8 mouse cellular contexts compared by ENCODE assay signal in genomic region chr1:133046441-133046931, GRCm38 (mm10). TPM values are rescaled to one million over a fixed set of nuclear protein-coding genes. Genes with fewer than 3 reads are reported as not detected.
DNase-seq lines count a peak whose midpoint lies in the region; ATAC-seq and TF ChIP-seq lines count a peak whose summit lies in the region.

No protein-coding gene starts in this region.

- peak overlapping the region; percentile 93 for H3ac ChIP-seq in C2C12 (ENCODE audit: control insufficient read depth, insufficient read length, low read depth)

- no peaks in the 10 kb centered on the region for H3K36me3 ChIP-seq in C2C12 (ENCODE audit: control insufficient read depth, insufficient read depth)
- no peaks in the 10 kb centered on the region for H3K36me3 ChIP-seq in heart, embryonic 13.5 days
- no peaks in the 10 kb centered on the region for H3K36me3 ChIP-seq in limb, embryonic 10.5 days
- no peaks in the 10 kb centered on the region for H3K36me3 ChIP-seq in midbrain, embryonic 11.5 days (ENCODE audit: control insufficient read depth, insufficient read depth, low read length)
- no peaks in the 10 kb centered on the region for H3K36me3 ChIP-seq in testis, adult 2 months (ENCODE audit: control insufficient read depth, insufficient read depth, low read length)

- peak overlapping the region; percentile 86 for H3K9ac ChIP-seq in heart, embryonic 13.5 days
- H3K9ac ChIP-seq in midbrain, embryonic 11.5 days (ENCODE audit: low read length): peak overlapping the region; percentile 99

- H3K4me1 ChIP-seq in heart, embryonic 13.5 days: peaks cover 51% of the 10 kb centered on the region
- H3K4me1 ChIP-seq in limb, embryonic 10.5 days: peaks cover 48% of the 10 kb centered on the region
- H3K4me1 ChIP-seq in midbrain, embryonic 11.5 days (ENCODE audit: control insufficient read depth, insufficient read depth, low read length): peaks cover 43% of the 10 kb centered on the region
- H3K4me1 ChIP-seq in testis, adult 2 months (ENCODE audit: control insufficient read depth, insufficient read depth, low read length): peaks cover 6% of the 10 kb centered on the region

- peak overlapping the region; percentile 30 for H3K4me3 ChIP-seq in C2C12 (ENCODE audit: insufficient read depth, poor library complexity, severe bottlenecking)
- H3K4me3 ChIP-seq in heart, embryonic 13.5 days: peak overlapping the region; percentile 73
- H3K4me3 ChIP-seq in limb, embryonic 10.5 days: peak overlapping the region; percentile 88
- H3K4me3 ChIP-seq in midbrain, embryonic 11.5 days (ENCODE audit: low read depth, low read length): peak overlapping the region; percentile 95
- peak overlapping the region; percentile 89 for H3K4me3 ChIP-seq in testis, adult 2 months (ENCODE audit: control insufficient read depth, low read depth, low read length)

- peak; percentile 35; the same call in 1 of the 2 replicates for ATAC-seq in heart, embryonic 13.5 days (ENCODE audit: extremely low read depth, insufficient number of reproducible peaks, low FRiP score, low TSS enrichment)
- ATAC-seq in midbrain, embryonic 11.5 days (ENCODE audit: low FRiP score): peak; percentile 73

- H3K27me3 ChIP-seq in C2C12 (ENCODE audit: control insufficient read depth, insufficient read depth, insufficient read length): no peaks in the 10 kb centered on the region
- no peaks in the 10 kb centered on the region for H3K27me3 ChIP-seq in heart, embryonic 13.5 days (replicated peaks)
- H3K27me3 ChIP-seq in limb, embryonic 10.5 days (ENCODE audit: low read depth, poor library complexity, severe bottlenecking): peaks cover 20% of the 10 kb centered on the region
- 0 out of 2 replicates have a peak, but pooled peaks cover 2% of the 10 kb centered on the region for H3K27me3 ChIP-seq in midbrain, embryonic 11.5 days (ENCODE audit: control insufficient read depth, insufficient read depth, low read length)
- H3K27me3 ChIP-seq in testis, adult 2 months (ENCODE audit: control insufficient read depth, insufficient read depth, low read length): no peaks in the 10 kb centered on the region

- peak overlapping the region; percentile 74 for H3K4me2 ChIP-seq in heart, embryonic 13.5 days
- peak overlapping the region; percentile 81 for H3K4me2 ChIP-seq in midbrain, embryonic 11.5 days

- no peak for TF ChIP-seq CTCF in C2C12 (IDR thresholded peaks at IDR 0.05; ENCODE audit: control insufficient read depth, insufficient read depth, insufficient read length)
- TF ChIP-seq CTCF in testis, adult 2 months (IDR thresholded peaks at IDR 0.05; ENCODE audit: control insufficient read depth, insufficient read depth, insufficient replicate concordance, low read depth, low read length): no peak

- no peaks in the 10 kb centered on the region for H3K79me3 ChIP-seq in C2C12 (ENCODE audit: low read depth)

- DNase-seq in ES-CJ7 (ENCODE audit: low read depth, low spot score): peak; percentile 46
- DNase-seq in embryo, embryonic 10 days (ENCODE audit: low spot score): peak; percentile 61
- peak; percentile 75 for DNase-seq in limb, embryonic 10.5 days (ENCODE audit: low spot score)
- DNase-seq in midbrain, embryonic 11.5 days (ENCODE audit: low spot score, missing footprints): no peak
- no peak for DNase-seq in layer of hippocampus, postnatal 36 days

- H3K9me3 ChIP-seq in heart, embryonic 13.5 days: no peaks in the 10 kb centered on the region
- no peaks in the 10 kb centered on the region for H3K9me3 ChIP-seq in limb, embryonic 10.5 days (replicated peaks)
- H3K9me3 ChIP-seq in midbrain, embryonic 11.5 days (ENCODE audit: control insufficient read depth, low read length): no peaks in the 10 kb centered on the region

- H3K79me2 ChIP-seq in C2C12 (ENCODE audit: control insufficient read depth, insufficient read depth): no peaks in the 10 kb centered on the region

- under 1% methylated on average over 38 of the region's 40 CpGs for WGBS in heart, embryonic 13.5 days
- under 1% methylated on average over 40 of the region's 40 CpGs for WGBS in limb, embryonic 10.5 days
- under 1% methylated on average over 34 of the region's 40 CpGs for WGBS in midbrain, embryonic 11.5 days

- TF ChIP-seq POLR2A in testis, adult 2 months (IDR thresholded peaks at IDR 0.05; ENCODE audit: control insufficient read depth, low read depth, low read length): no peak

- H3K27ac ChIP-seq in heart, embryonic 13.5 days (replicated peaks): peak overlapping the region; percentile 87
- H3K27ac ChIP-seq in limb, embryonic 10.5 days: peak overlapping the region; percentile 95
- peak overlapping the region; percentile 95 for H3K27ac ChIP-seq in midbrain, embryonic 11.5 days (ENCODE audit: low read depth, low read length)
- H3K27ac ChIP-seq in testis, adult 2 months (ENCODE audit: control insufficient read depth, insufficient read depth, low read depth, low read length): peak overlapping the region; percentile 65

TF ChIP-seq in C2C12, 6 proteins besides CTCF, POLR2A, EP300 and RAD21:
- TF ChIP-seq FOSL1 (IDR thresholded peaks at IDR 0.05; ENCODE audit: insufficient read depth, low read length, poor library complexity, severe bottlenecking) (no peak), USF1 (IDR thresholded peaks at IDR 0.05; ENCODE audit: low read depth) (no peak), MYOD1 (IDR thresholded peaks at IDR 0.05; ENCODE audit: control insufficient read depth, insufficient read length, low read depth) (no peak), MYOG (IDR thresholded peaks at IDR 0.05; ENCODE audit: control insufficient read depth, extremely low read depth, insufficient read length) (no peak), CEBPB (IDR thresholded peaks at IDR 0.05; ENCODE audit: low read depth) (no peak), MAX (IDR thresholded peaks at IDR 0.05) (no peak)
TF ChIP-seq in C2C12: peak in this region for 0.

RNA-seq across cellular contexts. Expression of gene Pik3c2b, which starts 1.0 kb away (rescaled TPM):
- 0.39 TPM for polyA plus RNA-seq in C2C12 (2012; fragmentation: generic; extraction: Trizol)
- polyA plus RNA-seq in heart, embryonic 13.5 days (2015; fragmentation: Nextera tagmentation; extraction: Ambion mirVana): 8.5 and 9.5 TPM in 2 replicates
- polyA plus RNA-seq in limb, embryonic 10.5 days (2016; fragmentation: Nextera tagmentation; extraction: Ambion mirVana): 6.1 and 7.4 TPM in 2 replicates
- polyA plus RNA-seq in midbrain, embryonic 11.5 days (2014; fragmentation: Nextera tagmentation; extraction: Ambion mirVana): 15.5 and 16.3 TPM in 2 replicates
- polyA plus RNA-seq in testis, adult 2 months (2012; rRNA removed): 1.1 and 1.3 TPM in 2 replicates
- 10 to 100 TPM; 14.7 to 16.2 TPM for total RNA-seq in layer of hippocampus, postnatal 36 days (2021)

RNA-seq across cellular contexts. Expression of gene Mdm4, which starts 16.1 kb away (rescaled TPM):
- 7.4 TPM for polyA plus RNA-seq in C2C12 (2012; fragmentation: generic; extraction: Trizol)
- polyA plus RNA-seq in heart, embryonic 13.5 days (2015; fragmentation: Nextera tagmentation; extraction: Ambion mirVana): 19.2 and 23.4 TPM in 2 replicates
- polyA plus RNA-seq in limb, embryonic 10.5 days (2016; fragmentation: Nextera tagmentation; extraction: Ambion mirVana): 35.0 and 43.4 TPM in 2 replicates
- polyA plus RNA-seq in midbrain, embryonic 11.5 days (2014; fragmentation: Nextera tagmentation; extraction: Ambion mirVana): 36.5 TPM in 2 replicates
- polyA plus RNA-seq in testis, adult 2 months (2012; rRNA removed): 39.6 and 46.7 TPM in 2 replicates
- total RNA-seq in layer of hippocampus, postnatal 36 days (2021): 100 to 1,000 TPM in 1 of 2 experiments, 10 to 100 TPM in 1; 86.0 to 101 TPM

Comparison
In these comparisons a context has a peak if more than half of its experiments do, and no peak if none do; other contexts are left out.
1. H3K4me3 ChIP-seq: peak in every context shown above with its lines; median percentile 95 in midbrain, embryonic 11.5 days; 89 in testis, adult 2 months; 88 in limb, embryonic 10.5 days; 73 in heart, embryonic 13.5 days; 30 in C2C12.
2. DNase-seq: peak in ES-CJ7 (single experiment), embryo, embryonic 10 days (single experiment) and limb, embryonic 10.5 days (single experiment); none in midbrain, embryonic 11.5 days (single experiment) and layer of hippocampus, postnatal 36 days (0 of 2).
3. Peak in every context shown above with its lines, with median percentiles within 50 percentile points of each other: H3K27ac ChIP-seq.